Mouse (Mus musculus): ENCODE results near the gene 3110001I22Rik. TPM values are rescaled to one million over a fixed set of nuclear protein-coding genes. Genes with fewer than 3 reads are reported as not detected.
"Not testable (repeated sequence)": the region's sequence is repeated elsewhere in the genome, so short reads cannot be mapped to it uniquely, and the experiment has no call there.

3110001I22Rik gene
- 1 to 10 TPM; 4.3 to 4.5 (median 4.4) TPM for total RNA-seq (2022)

GRCm38 (mm10) chr16:13671685-13672385 is at the start of gene 3110001I22Rik, which contains the start of gene Bfar:
Gene 3110001I22Rik, plus strand, starts transcription at chr16:13671929.
Gene Bfar, plus strand, starts transcription at chr16:13671858.
- DNase-seq (ENCODE audit: low spot score in 2 of 2), result peak; percentile 72 to 91

- DNase-seq (ENCODE audit: low spot score in 2 of 2), result no peak
These were observed 43.4 kb upstream of the 3110001I22Rik start for GRCm38 (mm10) chr16:13628345-13628744.

- not testable (repeated sequence) for DNase-seq (ENCODE audit: low spot score in 2 of 2)
These were observed 33.5 kb upstream of the 3110001I22Rik start for GRCm38 (mm10) chr16:13638198-13638597.

GRCm38 (mm10) chr16:13639508-13639907 is 32.2 kb upstream of the 3110001I22Rik start:
- no peak for DNase-seq (ENCODE audit: low spot score in 2 of 2)

GRCm38 (mm10) chr16:13640064-13640463 is 31.7 kb upstream of the 3110001I22Rik start:
- no peak for DNase-seq (ENCODE audit: low spot score in 2 of 2)

GRCm38 (mm10) chr16:13644474-13644873 is 27.3 kb upstream of the 3110001I22Rik start:
- DNase-seq (ENCODE audit: low spot score in 2 of 2), result no peak

- DNase-seq (ENCODE audit: low spot score in 2 of 2), result no peak
These were observed 25.8 kb upstream of the 3110001I22Rik start for GRCm38 (mm10) chr16:13645930-13646329.

GRCm38 (mm10) chr16:13658886-13659285 is 12.8 kb upstream of the 3110001I22Rik start:
- DNase-seq (ENCODE audit: low spot score in 2 of 2), result no peak

GRCm38 (mm10) chr16:13660736-13661135 is 11.0 kb upstream of the 3110001I22Rik start:
- DNase-seq (ENCODE audit: low spot score in 2 of 2), result no peak

- DNase-seq (ENCODE audit: low spot score in 2 of 2), result peak; percentile 90 to 93
These were observed 3.8 kb upstream of the 3110001I22Rik start, which contains the start of gene Parn for GRCm38 (mm10) chr16:13667878-13668343. Gene Parn, minus strand, starts transcription at chr16:13668170.

- DNase-seq (ENCODE audit: low spot score in 2 of 2), result no peak
These were observed 3.2 kb upstream of the 3110001I22Rik start for GRCm38 (mm10) chr16:13668402-13669108.

GRCm38 (mm10) chr16:13669282-13669681 is 2.4 kb upstream of the 3110001I22Rik start:
- no peak for DNase-seq (ENCODE audit: low spot score in 2 of 2)

- DNase-seq (ENCODE audit: low spot score in 2 of 2), result not testable (repeated sequence)
These were observed 833 bp upstream of the 3110001I22Rik start for GRCm38 (mm10) chr16:13670896-13671295.

- no peak for DNase-seq (ENCODE audit: low spot score in 2 of 2)
These were observed 713 bp downstream of the 3110001I22Rik start for GRCm38 (mm10) chr16:13672386-13672898.

- DNase-seq (ENCODE audit: low spot score in 2 of 2), result no peak
These were observed 1.4 kb downstream of the 3110001I22Rik start for GRCm38 (mm10) chr16:13673114-13673513.

GRCm38 (mm10) chr16:13674511-13674910 is 2.8 kb downstream of the 3110001I22Rik start:
- DNase-seq (ENCODE audit: low spot score in 2 of 2), result no peak

GRCm38 (mm10) chr16:13678601-13679319 is 7.0 kb downstream of the 3110001I22Rik start:
- DNase-seq (ENCODE audit: low spot score in 2 of 2), result no peak

GRCm38 (mm10) chr16:13698998-13699397 is 27.3 kb downstream of the 3110001I22Rik start:
- DNase-seq (ENCODE audit: low spot score in 2 of 2), result no peak

- DNase-seq (ENCODE audit: low spot score in 2 of 2), result no peak
These were observed 30.5 kb downstream of the 3110001I22Rik start for GRCm38 (mm10) chr16:13702184-13702583.

GRCm38 (mm10) chr16:13704676-13705075 is 32.9 kb downstream of the 3110001I22Rik start:
- no peak for DNase-seq (ENCODE audit: low spot score in 2 of 2)

GRCm38 (mm10) chr16:13714910-13715309 is 43.2 kb downstream of the 3110001I22Rik start:
- no peak for DNase-seq (ENCODE audit: low spot score in 2 of 2)
